Mouse (Mus musculus) telencephalon, adult 2 months (tissue): ENCODE data around the gene Cdc5l.
"Not testable (repeated sequence)": the region's sequence is repeated elsewhere in the genome, so short reads cannot be mapped to it uniquely, and the experiment has no call there.

Experiments
- DNase-seq: peaks from one replicate; pipeline ENCODE4 v3.0.0-alpha.2; 2011; ENCODE audit warnings: low read depth, low spot score

Gene Cdc5l

GRCm38 (mm10) chr17:45433419-45434261, at the start of gene Cdc5l:
Cdc5l (minus strand) TSS chr17:45433737.
- DNase-seq: peak; percentile 97

GRCm38 (mm10) chr17:45480429-45480828, 46.9 kb upstream of the Cdc5l start:
- DNase-seq: no peak

DNA sequence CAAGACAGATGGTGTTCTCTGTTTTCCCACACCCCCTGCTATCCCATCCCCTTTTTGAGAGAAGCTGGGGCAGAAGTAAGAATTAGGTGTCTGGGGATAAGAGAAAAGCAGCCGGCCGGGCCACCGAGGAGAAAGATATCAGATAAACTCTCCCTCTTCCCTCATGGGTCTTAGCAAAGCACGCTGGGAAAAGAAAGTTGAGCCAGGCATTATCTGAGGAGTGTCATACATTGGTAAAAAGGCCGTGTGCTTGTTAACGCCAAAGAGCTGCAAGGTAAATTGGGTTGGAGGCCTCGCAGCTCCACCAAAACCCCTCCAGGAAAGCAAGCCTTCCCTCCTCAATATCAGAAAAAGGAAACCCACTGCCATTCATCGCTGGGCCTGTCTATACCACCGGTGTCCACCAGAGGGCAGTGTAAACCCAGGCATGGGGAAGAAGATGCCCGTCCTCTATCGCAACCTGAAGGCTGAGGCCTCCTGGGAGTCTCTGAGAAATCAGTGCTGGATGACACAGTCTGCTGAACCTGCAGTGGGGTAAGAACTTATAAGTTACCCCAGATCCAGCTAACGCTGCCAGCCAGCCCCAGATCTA, 44.8 kb upstream of the Cdc5l start:
- peak; percentile 50 for DNase-seq

DNA sequence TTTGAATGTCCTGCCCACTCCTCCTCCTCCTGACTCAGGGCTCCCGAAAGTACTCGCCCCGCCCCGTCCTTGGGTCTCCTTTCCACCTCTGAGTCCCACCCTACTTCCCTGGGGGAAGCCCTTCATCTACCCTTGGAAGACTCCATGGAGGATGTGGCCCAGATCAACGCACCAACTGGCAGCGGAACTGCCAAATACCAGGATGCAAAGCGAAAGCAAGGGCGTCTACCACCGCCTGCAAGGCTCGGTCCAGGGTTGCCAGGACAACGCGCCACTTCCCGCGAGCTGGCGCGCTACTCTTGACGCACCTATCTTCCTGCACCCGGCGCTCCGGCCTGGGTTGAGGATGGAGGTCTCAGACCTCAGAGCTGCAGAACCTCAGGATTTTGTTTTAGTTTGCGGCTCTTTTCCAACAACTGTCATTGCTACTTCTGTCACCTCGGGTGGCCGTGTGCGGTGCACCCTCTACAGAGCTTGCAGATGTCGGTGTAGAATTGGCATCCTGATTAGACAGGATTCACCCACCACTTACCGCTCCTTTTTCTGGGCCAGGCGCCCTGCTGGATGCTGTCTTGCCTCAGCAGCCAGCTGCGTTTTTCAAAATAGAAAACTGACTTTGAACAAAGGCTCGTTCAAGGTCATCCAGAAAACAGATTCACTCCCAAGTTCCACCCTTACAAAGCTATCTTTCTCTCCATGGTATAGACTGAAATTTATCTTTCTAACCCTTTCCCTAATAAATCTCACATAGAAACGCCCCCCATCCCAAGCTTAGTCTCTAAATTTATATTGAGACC, 41.3 kb upstream of the Cdc5l start, which contains the start of gene Spats1:
Gene Spats1, minus strand, starts transcription at position 747 of the 797 bp plus-strand sequence.
- DNase-seq: peak; percentile 87

DNA sequence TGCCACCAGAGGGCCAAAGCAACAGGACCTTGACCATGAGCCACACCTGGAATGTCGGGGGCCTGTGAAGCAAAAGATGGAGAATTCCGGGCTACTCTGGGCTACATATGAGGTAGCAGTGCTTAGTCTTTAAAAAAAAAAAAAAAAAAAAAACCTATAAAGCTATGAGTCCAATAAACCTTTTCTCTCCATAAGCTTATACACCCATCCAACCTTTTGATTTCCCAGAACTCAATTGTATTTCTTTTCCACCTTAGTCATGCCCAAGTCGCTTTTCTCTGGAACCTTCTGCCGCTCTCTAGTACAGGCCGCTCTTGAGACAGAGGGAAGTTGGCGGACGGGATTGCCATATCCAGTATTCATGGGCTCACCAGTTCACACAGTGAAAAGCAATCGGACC, 40.6 kb upstream of the Cdc5l start:
- DNase-seq: no peak

GRCm38 (mm10) chr17:45473667-45474066, 40.1 kb upstream of the Cdc5l start:
- no peak for DNase-seq

DNA sequence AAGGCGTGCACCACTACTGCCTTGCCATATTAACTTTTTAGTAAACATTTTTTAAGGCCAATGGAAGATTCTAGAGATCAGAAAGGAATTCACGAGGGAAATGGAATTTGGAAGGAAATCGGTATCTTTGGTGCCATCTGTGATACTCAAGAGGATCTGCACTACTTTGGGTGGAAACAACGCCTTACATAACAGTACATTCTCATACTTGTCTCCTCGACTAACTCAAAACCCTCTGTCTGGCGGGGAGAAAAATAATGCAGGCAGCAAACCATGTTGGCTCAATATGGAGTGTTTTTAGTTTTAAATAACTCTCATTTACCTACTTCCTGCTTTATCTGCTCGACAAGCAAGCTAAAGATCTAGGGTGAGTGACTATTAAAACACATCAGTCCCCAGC, 37.2 kb upstream of the Cdc5l start:
- peak; percentile 87 for DNase-seq

DNA sequence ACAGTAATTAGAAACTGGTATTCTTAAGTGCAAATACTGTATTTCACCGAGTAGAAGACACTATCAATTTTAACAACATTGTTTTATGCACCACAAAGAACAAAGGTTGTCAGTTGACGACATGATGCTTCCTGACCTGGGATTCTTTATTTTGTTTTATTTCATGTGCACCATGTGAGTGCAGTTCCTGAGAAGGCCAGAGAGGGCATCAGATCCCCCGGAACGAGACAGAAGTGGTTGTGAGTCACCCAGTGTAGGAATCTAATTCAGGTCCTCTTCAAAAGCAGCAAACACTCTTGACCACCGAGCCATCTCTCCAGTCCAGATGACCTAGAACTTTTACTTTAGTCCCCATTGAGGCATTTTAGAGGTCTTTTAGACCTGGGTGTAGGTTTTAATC, 34.8 kb upstream of the Cdc5l start:
- DNase-seq: no peak

GRCm38 (mm10) chr17:45466701-45467100, 33.2 kb upstream of the Cdc5l start:
- no peak for DNase-seq

DNA sequence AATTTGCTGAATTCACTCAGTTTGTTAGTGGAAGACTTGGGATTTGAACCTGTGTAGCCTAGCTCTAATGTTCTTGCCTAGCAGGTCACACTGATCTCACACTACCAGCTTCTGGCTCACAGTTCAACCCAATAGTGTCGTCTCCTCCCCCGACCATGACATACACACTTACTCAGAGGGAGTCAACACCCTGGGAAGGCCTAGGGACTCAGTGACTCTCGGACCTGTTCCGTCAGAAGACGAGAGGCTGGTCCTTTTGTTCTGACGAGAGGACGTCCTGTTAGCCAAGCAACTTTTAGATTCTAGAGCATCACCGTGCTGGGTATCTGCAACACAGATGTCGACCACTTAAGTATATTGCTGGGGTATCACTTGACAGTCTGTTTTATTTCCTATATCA, 30.7 kb upstream of the Cdc5l start:
- no peak for DNase-seq

- no peak for DNase-seq
These were observed 29.0 kb upstream of the Cdc5l start for GRCm38 (mm10) chr17:45462506-45462905.

GRCm38 (mm10) chr17:45459062-45459461, 25.5 kb upstream of the Cdc5l start:
- DNase-seq: no peak

DNA sequence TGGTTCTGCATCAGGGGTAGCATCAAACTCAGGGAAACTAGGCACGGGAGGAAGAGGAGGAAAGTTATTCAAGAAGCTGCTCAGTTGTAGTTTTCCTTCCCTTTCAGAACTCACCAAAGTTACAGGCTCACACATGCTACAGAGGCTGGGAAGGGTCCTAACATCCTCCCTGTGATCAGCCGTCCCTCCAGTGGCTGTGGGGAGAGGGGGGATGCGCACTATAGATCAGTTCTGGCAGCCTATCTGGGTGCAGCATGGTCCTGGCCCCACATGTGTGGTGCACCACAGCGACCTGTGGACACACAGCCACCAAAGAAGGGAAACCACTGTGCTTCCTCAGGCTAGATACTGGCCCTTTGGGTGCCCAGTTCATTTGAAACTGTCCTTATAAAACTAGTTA, 25.0 kb upstream of the Cdc5l start:
- DNase-seq: no peak

DNA sequence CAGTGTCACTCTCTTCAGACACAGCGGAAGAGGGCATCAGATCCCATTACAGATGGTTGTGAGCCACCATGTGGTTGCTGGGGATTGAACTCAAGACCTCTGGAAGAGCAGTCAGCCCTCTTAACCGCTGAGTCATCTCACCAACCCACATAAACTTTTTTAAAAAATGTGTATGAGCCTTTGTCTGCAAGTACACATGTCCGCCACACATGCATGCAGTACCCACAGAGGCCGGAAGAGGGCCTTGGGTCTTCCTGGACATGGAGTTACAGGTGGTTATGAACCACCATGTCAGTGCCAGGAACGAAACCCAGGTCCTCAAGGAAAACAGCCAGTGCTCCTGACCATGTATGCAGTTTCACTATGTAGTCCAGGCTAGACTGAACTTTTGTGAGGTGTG, 23.9 kb upstream of the Cdc5l start:
- no peak for DNase-seq

GRCm38 (mm10) chr17:45456260-45457152, 23.0 kb upstream of the Cdc5l start:
- peak; percentile 47 for DNase-seq

DNA sequence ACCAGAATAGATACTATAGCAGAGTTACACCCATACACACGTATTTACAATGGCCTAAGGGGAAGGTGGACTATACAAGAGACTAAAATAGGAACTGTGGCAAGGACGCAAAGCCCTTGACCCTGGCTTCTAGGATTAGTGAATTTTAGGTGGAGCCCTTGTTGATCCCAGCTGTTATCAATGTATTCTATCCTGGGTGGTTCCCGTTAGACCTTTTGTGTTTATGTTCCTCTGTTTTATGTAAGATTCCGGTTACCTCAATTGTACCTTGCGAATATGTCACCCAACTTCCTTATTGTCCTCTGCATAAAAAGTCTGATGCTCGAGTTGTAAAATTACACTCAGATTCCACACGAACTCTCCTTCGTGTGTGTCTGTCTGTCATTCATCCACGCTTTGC, 22.2 kb upstream of the Cdc5l start:
- not testable (repeated sequence) for DNase-seq

- DNase-seq: no peak
These were observed 21.3 kb upstream of the Cdc5l start for GRCm38 (mm10) chr17:45454794-45455193.

GRCm38 (mm10) chr17:45452271-45452670, 18.7 kb upstream of the Cdc5l start:
- no peak for DNase-seq

DNA sequence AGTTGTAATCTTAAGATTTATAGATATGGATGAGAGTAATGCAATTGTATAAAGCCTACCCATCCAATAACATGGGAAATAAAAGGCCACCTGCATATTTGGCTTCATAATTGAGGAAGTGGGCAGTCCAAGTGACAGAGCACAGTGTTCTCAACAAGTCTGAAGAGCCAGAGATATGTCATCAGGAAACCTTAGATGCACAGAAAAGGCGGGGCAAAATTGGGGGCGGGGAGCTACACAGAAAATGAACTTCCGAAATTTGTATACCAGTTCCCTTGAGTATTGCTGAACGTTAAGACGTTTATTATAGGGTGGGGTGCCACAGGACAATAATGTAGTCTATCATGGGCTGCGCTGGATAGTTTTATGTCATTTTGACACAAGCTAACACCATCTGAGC, 16.6 kb upstream of the Cdc5l start:
- no peak for DNase-seq

GRCm38 (mm10) chr17:45449586-45449985, 16.0 kb upstream of the Cdc5l start:
- DNase-seq: no peak

DNA sequence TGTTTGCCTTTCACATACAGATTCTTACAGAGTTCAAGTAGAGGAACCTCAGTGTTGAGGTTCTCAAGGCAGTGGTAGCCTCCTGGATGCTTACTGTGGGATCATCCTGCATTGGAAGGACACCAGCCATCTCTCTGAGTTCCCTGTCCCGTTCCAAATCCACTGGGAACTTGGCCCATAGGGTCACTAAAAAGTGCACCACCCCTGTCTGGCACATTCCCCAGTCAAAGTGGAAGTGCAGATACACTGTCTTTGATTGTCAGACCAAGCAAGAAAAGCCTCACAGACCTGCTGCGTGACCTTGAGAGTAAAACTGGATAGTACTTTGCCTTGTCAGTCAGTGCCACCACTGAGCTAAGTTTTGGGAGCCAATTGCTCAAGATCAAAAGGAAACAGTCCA, 13.5 kb upstream of the Cdc5l start:
- no peak for DNase-seq
